Mouse (Mus musculus): ENCODE data around the gene Spata2l.
"Not testable (repeated sequence)": the region's sequence is repeated elsewhere in the genome, so short reads cannot be mapped to it uniquely, and the experiment has no call there.

Gene Spata2l

GRCm38 (mm10) chr8:123202288-123202687 lies 33.7 kb downstream of the Spata2l start:
- peak in 1 of 2 experiments; percentile 68 for DNase-seq (ENCODE audit: low spot score in 2 of 2)

DNA sequence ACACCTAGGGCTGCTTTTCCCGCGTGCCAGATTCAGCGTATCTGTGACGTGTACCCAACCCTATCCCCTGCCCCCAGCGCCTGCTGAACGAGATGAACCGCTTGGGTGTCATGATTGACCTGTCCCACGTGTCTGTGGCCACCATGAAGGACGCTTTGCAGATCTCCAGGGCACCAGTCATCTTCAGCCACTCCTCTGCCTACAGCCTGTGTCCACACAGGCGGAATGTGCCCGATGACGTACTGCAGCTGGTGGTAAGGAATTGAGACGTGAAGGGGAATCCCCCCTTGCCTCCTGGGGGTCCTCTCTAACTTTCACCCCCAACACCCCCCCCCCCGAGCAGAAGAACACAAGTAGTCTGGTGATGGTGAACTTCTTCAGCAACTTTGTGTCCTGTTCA lies 36.2 kb downstream of the Spata2l start:
- DNase-seq (ENCODE audit: low spot score in 2 of 2): no peak

- not testable (repeated sequence) for DNase-seq (ENCODE audit: low spot score in 2 of 2)
These were observed 39.0 kb downstream of the Spata2l start for GRCm38 (mm10) chr8:123197016-123197415.

DNA sequence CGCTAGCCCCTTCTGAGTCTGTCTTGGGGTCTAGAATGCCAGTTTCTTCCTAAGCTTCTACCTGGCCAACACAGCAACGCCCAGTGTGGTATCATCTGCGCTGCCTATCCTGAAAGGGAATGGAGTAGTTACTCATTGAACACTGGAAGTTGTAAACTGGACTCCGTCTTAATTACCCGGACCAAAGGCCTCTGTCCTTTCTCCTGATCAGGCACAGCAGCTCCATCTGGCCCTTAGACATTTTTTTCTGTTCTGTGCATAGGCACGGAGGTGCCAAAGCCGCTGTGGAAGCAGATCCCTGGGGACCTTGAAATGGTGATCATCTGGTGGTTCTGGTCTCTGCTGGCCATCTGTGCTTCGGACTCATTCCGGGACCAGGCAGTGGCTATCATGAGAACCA lies 42.3 kb downstream of the Spata2l start:
- DNase-seq (ENCODE audit: low spot score in 2 of 2): no peak

- no peak for DNase-seq (ENCODE audit: low spot score in 2 of 2)
These were observed 44.1 kb downstream of the Spata2l start for GRCm38 (mm10) chr8:123191908-123192307.

DNA sequence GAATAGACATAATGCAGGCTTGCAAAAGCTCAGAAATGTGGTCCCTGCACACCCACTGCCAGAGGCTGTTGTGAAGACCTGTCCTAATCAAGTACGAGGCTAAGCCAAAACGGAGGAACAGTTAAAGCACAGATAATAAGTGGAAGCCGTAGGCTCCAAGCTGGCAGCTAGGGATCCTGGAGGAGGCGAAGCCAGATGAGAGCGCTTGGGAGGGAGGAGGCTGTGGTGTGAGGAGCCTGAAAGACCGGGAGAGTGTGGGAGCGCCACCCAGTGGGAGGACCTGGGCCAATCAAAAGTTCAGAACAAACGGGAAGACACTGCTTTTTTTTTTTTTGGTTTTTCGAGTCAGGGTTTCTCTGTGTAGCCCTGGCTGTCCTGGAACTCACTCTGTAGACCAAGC lies 45.4 kb downstream of the Spata2l start:
- DNase-seq (ENCODE audit: low spot score in 2 of 2): peak; percentile 56 to 72

DNA sequence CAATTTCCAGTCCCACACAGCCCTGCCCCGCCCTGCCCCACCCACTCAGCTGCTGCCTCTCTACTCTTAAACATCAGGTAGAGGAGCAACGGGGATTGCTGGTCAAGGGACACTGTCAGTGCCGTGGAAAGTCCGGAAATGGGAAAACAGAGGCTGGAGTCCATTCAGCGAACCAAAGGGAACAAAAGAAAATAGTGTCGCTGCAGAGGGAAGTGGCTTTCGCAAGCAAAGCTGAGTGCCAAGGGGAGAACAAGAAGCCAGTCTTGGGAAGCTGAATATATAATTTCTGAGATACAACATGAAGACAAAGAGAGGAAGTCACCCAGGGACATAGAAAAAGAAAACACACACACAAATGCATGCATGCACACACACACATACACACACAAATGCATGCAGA lies 47.2 kb downstream of the Spata2l start:
- DNase-seq (ENCODE audit: low spot score in 2 of 2): peak in 1 of 2 experiments; percentile 24

- DNase-seq (ENCODE audit: low spot score in 2 of 2): no peak
These were observed 48.0 kb downstream of the Spata2l start for GRCm38 (mm10) chr8:123188006-123188405.

- peak; percentile 83 to 85 for DNase-seq (ENCODE audit: low spot score in 2 of 2)
These were observed 50.2 kb downstream of the Spata2l start, which contains the start of gene Dpep1 for GRCm38 (mm10) chr8:123185566-123186409. Gene Dpep1 (plus strand): TSS chr8:123186242.

GRCm38 (mm10) chr8:123181391-123181790 lies 54.6 kb downstream of the Spata2l start:
- peak; percentile 61 to 78 for DNase-seq (ENCODE audit: low spot score in 2 of 2)

Measured in heart, adult 9 months (tissue).